Mouse (Mus musculus): ENCODE results near the gene Adtrp. TPM values are rescaled to one million over a fixed set of nuclear protein-coding genes. Genes with fewer than 3 reads are reported as not detected.

Gene Adtrp
- total RNA-seq, 4 experiments from 2014 or later = 0.33 to 0.43 TPM; not detected in 2

Other genes starting within 250 kb of the Adtrp start
- 10 to 100 TPM; 78.7 to 83.4 (median 80.8) TPM for gene Tmem170b, start 241.8 kb downstream of the Adtrp start, total RNA-seq (2022)
- 10 to 100 TPM; 47.6 to 60.6 (median 51.3) TPM for gene Hivep1, start 204.3 kb upstream of the Adtrp start, total RNA-seq (2022)

Data from left cerebral cortex, adult 8-10 months (tissue).